Mouse (Mus musculus) heart, embryonic 10.5 days (tissue): ENCODE measurements around the gene Prph2. TPM values are rescaled to one million over a fixed set of nuclear protein-coding genes. Genes with fewer than 3 reads are reported as not detected.
A peak's percentile ranks its signal among the peaks of the same experiment; 100 is the strongest.

ENCODE experiments used
- DNase-seq: peaks from one replicate; pipeline ENCODE4 v3.0.0-alpha.2; 2017; ENCODE audit warnings: low spot score
- H3K27ac ChIP-seq: fragments of 300-500 bp; sonication (generic); 2 replicates; pipeline ENCODE4 v1.5.1; 2016; ENCODE audit warnings: mild to moderate bottlenecking
- H3K27me3 ChIP-seq: fragments of 300-500 bp; sonication (generic); 2 replicates; pipeline ENCODE4 v1.6.1; 2016; ENCODE audit warnings: mild to moderate bottlenecking; ENCODE audit not compliant: poor library complexity, insufficient read depth, severe bottlenecking
- H3K36me3 ChIP-seq: fragments of 300-500 bp; sonication (generic); 2 replicates; pipeline ENCODE4 v1.6.1; 2016; ENCODE audit warnings: mild to moderate bottlenecking, moderate library complexity
- H3K4me1 ChIP-seq: fragments of 300-500 bp; sonication (generic); 2 replicates; pipeline ENCODE4 v1.6.1; 2016; ENCODE audit warnings: mild to moderate bottlenecking
- H3K4me3 ChIP-seq: fragments of 300-500 bp; sonication (generic); 2 replicates; pipeline ENCODE4 v1.5.1; 2016; ENCODE audit warnings: mild to moderate bottlenecking, moderate library complexity
- H3K9me3 ChIP-seq: fragments of 300-500 bp; sonication (generic); 2 replicates; pipeline ENCODE4 v1.6.1; 2016; ENCODE audit warnings: mild to moderate bottlenecking, moderate library complexity
- WGBS: fragments of 180-500 bp; shearing (Covaris S2); methylation state at CpG from one replicate; pipeline ENCODE4 v1.1.7; 2016; 5-methylcytosine and 5-hydroxymethylcytosine counted together
- polyA plus RNA-seq: library from polyadenylated mRNA; unstranded; fragments of >200 nt; fragmentation: Nextera tagmentation; extraction: Ambion mirVana; gene quantifications from 2 replicates; pipeline ENCODE4 v1.2.1, GENCODE M21; 2016

Prph2 gene
- not detected in 2 replicates for polyA plus RNA-seq

- Histone ChIP-seq H3K36me3 (no peaks in the 10 kb centered on the region), H3K27me3 (no peaks in the 10 kb centered on the region), H3K4me1 (peaks cover 19% of the 10 kb centered on the region), H3K9me3 (no peaks in the 10 kb centered on the region), H3K4me3 (no peak within 1 kb of the TSS), H3K27ac (no peak within 1 kb of the TSS)
- WGBS = 85% methylated on average over 10 of the region's 10 CpGs
- DNase-seq = no peak
Measured at GRCm38 (mm10) chr17:46910186-46910585, at the start of gene Prph2. TSS of gene Prph2 (plus strand) at chr17:46910459.

- no peaks in the 10 kb centered on the region for H3K27me3 ChIP-seq
- WGBS = 51% methylated on average over 7 of the region's 7 CpGs
- H3K27ac ChIP-seq = no peak overlapping the region
Measured at GRCm38 (mm10) chr17:46864566-46865195, 45.6 kb upstream of the Prph2 start.

GRCm38 (mm10) chr17:46866836-46867235 is 43.4 kb upstream of the Prph2 start:
- no peak for DNase-seq
- Histone ChIP-seq H3K4me3 (no peak overlapping the region), H3K27me3 (no peaks in the 10 kb centered on the region), H3K9me3 (no peaks in the 10 kb centered on the region), H3K27ac (no peak overlapping the region), H3K4me1 (peaks cover 12% of the 10 kb centered on the region), H3K36me3 (no peaks in the 10 kb centered on the region)
- 79% methylated on average over 12 of the region's 12 CpGs for WGBS

More at GRCm38 (mm10) chr17:46864566-46865195, 45.6 kb upstream of the Prph2 start:
- H3K4me3 ChIP-seq = no peak overlapping the region
- H3K4me1 ChIP-seq = peaks cover 12% of the 10 kb centered on the region
- H3K9me3 ChIP-seq = no peaks in the 10 kb centered on the region
- H3K36me3 ChIP-seq = no peaks in the 10 kb centered on the region
- no peak for DNase-seq

- Histone ChIP-seq H3K27me3 (no peaks in the 10 kb centered on the region), H3K36me3 (no peaks in the 10 kb centered on the region), H3K9me3 (no peaks in the 10 kb centered on the region), H3K4me1 (peaks cover 25% of the 10 kb centered on the region), H3K27ac (no peak overlapping the region), H3K4me3 (no peak overlapping the region)
- 86% methylated on average over 5 of the region's 5 CpGs for WGBS
- DNase-seq = no peak
Measured at GRCm38 (mm10) chr17:46870204-46870798, 40.0 kb upstream of the Prph2 start.

- no peak for DNase-seq
- no peaks in the 10 kb centered on the region for H3K36me3 ChIP-seq
- peaks cover 25% of the 10 kb centered on the region for H3K4me1 ChIP-seq
- whole genome bisulfite sequencing = 42% methylated on average over 1 of the region's 1 CpGs
- no peak overlapping the region for H3K4me3 ChIP-seq
- no peak overlapping the region for H3K27ac ChIP-seq
- H3K9me3 ChIP-seq = no peaks in the 10 kb centered on the region
- H3K27me3 ChIP-seq = no peaks in the 10 kb centered on the region
Measured at GRCm38 (mm10) chr17:46870913-46871312, 39.3 kb upstream of the Prph2 start.

- H3K4me3 ChIP-seq = no peak overlapping the region
- no peak for DNase-seq
- H3K27me3 ChIP-seq = no peaks in the 10 kb centered on the region
- no peaks in the 10 kb centered on the region for H3K36me3 ChIP-seq
- no peaks in the 10 kb centered on the region for H3K9me3 ChIP-seq
- no peak overlapping the region for H3K27ac ChIP-seq
- H3K4me1 ChIP-seq = peaks cover 26% of the 10 kb centered on the region
- WGBS = 77% methylated on average over 7 of the region's 7 CpGs
Measured at GRCm38 (mm10) chr17:46872806-46873205, 37.5 kb upstream of the Prph2 start.

- Histone ChIP-seq H3K27me3 (no peaks in the 10 kb centered on the region), H3K27ac (peak overlapping the region; percentile 78), H3K36me3 (no peaks in the 10 kb centered on the region), H3K4me3 (peak overlapping the region; percentile 22; the same call in 1 of the 2 replicates), H3K4me1 (peaks cover 26% of the 10 kb centered on the region), H3K9me3 (no peaks in the 10 kb centered on the region)
- 7% methylated on average over 10 of the region's 10 CpGs for WGBS
- DNase-seq = peak; percentile 85
Measured at GRCm38 (mm10) chr17:46874133-46874532, 36.1 kb upstream of the Prph2 start.

- H3K4me3 ChIP-seq = no peak overlapping the region
- H3K36me3 ChIP-seq = no peaks in the 10 kb centered on the region
- no peaks in the 10 kb centered on the region for H3K27me3 ChIP-seq
- peaks cover 31% of the 10 kb centered on the region for H3K4me1 ChIP-seq
- no peak for DNase-seq
- no peak overlapping the region for H3K27ac ChIP-seq
- 71% methylated on average over 3 of the region's 3 CpGs for WGBS
- no peaks in the 10 kb centered on the region for H3K9me3 ChIP-seq
Measured at GRCm38 (mm10) chr17:46875626-46876025, 34.6 kb upstream of the Prph2 start.

GRCm38 (mm10) chr17:46876371-46876950 is 33.8 kb upstream of the Prph2 start:
- Histone ChIP-seq H3K27me3 (0 out of 2 replicates have a peak, but pooled peaks cover 3% of the 10 kb centered on the region), H3K36me3 (no peaks in the 10 kb centered on the region), H3K4me1 (peaks cover 31% of the 10 kb centered on the region), H3K27ac (0 out of 2 replicates have a peak overlapping the region, but pooled peaks have one; percentile 39), H3K4me3 (no peak overlapping the region), H3K9me3 (no peaks in the 10 kb centered on the region)
- 66% methylated on average over 8 of the region's 8 CpGs for WGBS
- no peak for DNase-seq

- H3K27me3 ChIP-seq = 0 out of 2 replicates have a peak, but pooled peaks cover 9% of the 10 kb centered on the region
- no peak overlapping the region for H3K4me3 ChIP-seq
- no peak for DNase-seq
- 79% methylated on average over 5 of the region's 5 CpGs for WGBS
- no peaks in the 10 kb centered on the region for H3K9me3 ChIP-seq
- no peaks in the 10 kb centered on the region for H3K36me3 ChIP-seq
- H3K27ac ChIP-seq = no peak overlapping the region
- peaks cover 33% of the 10 kb centered on the region for H3K4me1 ChIP-seq
Measured at GRCm38 (mm10) chr17:46877061-46877460, 33.2 kb upstream of the Prph2 start.

- Histone ChIP-seq H3K36me3 (no peaks in the 10 kb centered on the region), H3K4me1 (peaks cover 29% of the 10 kb centered on the region), H3K27ac (0 out of 2 replicates have a peak overlapping the region, but pooled peaks have one; percentile 30), H3K9me3 (no peaks in the 10 kb centered on the region), H3K27me3 (peaks cover 21% of the 10 kb centered on the region), H3K4me3 (peak overlapping the region; percentile 4; the same call in 1 of the 2 replicates)
- 36% methylated on average over 14 of the region's 14 CpGs for WGBS
- no peak for DNase-seq
Measured at GRCm38 (mm10) chr17:46879841-46880311, 30.4 kb upstream of the Prph2 start.

GRCm38 (mm10) chr17:46880322-46880721 is 29.9 kb upstream of the Prph2 start:
- 67% methylated on average over 2 of the region's 2 CpGs for WGBS
- no peaks in the 10 kb centered on the region for H3K36me3 ChIP-seq
- peaks cover 21% of the 10 kb centered on the region for H3K27me3 ChIP-seq
- H3K27ac ChIP-seq = no peak overlapping the region
- no peak overlapping the region for H3K4me3 ChIP-seq
- no peaks in the 10 kb centered on the region for H3K9me3 ChIP-seq
- DNase-seq = no peak
- H3K4me1 ChIP-seq = peaks cover 34% of the 10 kb centered on the region

GRCm38 (mm10) chr17:46881728-46882127 is 28.5 kb upstream of the Prph2 start:
- Histone ChIP-seq H3K27ac (no peak overlapping the region), H3K9me3 (no peaks in the 10 kb centered on the region), H3K27me3 (peaks cover 21% of the 10 kb centered on the region), H3K4me1 (peaks cover 44% of the 10 kb centered on the region), H3K4me3 (no peak overlapping the region), H3K36me3 (no peaks in the 10 kb centered on the region)
- DNase-seq = no peak
- 88% methylated on average over 6 of the region's 6 CpGs for WGBS
